Mouse (Mus musculus) lung, embryonic 14.5 days (tissue): Measurements from ENCODE around the gene Heatr1. TPM values are rescaled to one million over a fixed set of nuclear protein-coding genes. Genes with fewer than 3 reads are reported as not detected.

Experiments
- ATAC-seq: fragments of 200-750 bp; cut with Nextera tagmentation; 2 replicates; pipeline ENCODE4 v1.8.0; 2017; ENCODE audit warnings: mild to moderate bottlenecking, moderate TSS enrichment, moderate library complexity; ENCODE audit not compliant: insufficient read depth
- DNase-seq: peaks from one replicate; pipeline ENCODE4 v3.0.0-alpha.2; 2015
- H3K27ac ChIP-seq: fragments of 300-500 bp; sonication (generic); 2 replicates; pipeline ENCODE4 v1.5.1; 2014; ENCODE audit warnings: low read depth, mild to moderate bottlenecking, moderate library complexity
- H3K27me3 ChIP-seq: fragments of 300-500 bp; sonication (generic); 2 replicates; pipeline ENCODE4 v1.6.1; 2014; ENCODE audit warnings: low read length, control low read depth; ENCODE audit not compliant: insufficient read depth
- H3K36me3 ChIP-seq: fragments of 300-500 bp; sonication (generic); 2 replicates; pipeline ENCODE4 v1.6.1; 2014; ENCODE audit warnings: control low read depth; ENCODE audit not compliant: insufficient read depth
- H3K4me1 ChIP-seq: fragments of 300-500 bp; sonication (generic); 2 replicates; pipeline ENCODE4 v1.6.1; 2014; ENCODE audit warnings: antibody characterized with exemption, control low read depth; ENCODE audit not compliant: insufficient read depth
- H3K4me2 ChIP-seq: fragments of 300-500 bp; sonication (generic); 2 replicates; pipeline ENCODE4 v1.6.1; 2014; ENCODE audit warnings: mild to moderate bottlenecking
- H3K4me3 ChIP-seq: fragments of 300-500 bp; sonication (generic); 2 replicates; pipeline ENCODE4 v1.5.1; 2014; ENCODE audit warnings: low read depth, low read length
- H3K9ac ChIP-seq: fragments of 300-500 bp; sonication (generic); 2 replicates; pipeline ENCODE4 v1.6.1; 2014
- H3K9me3 ChIP-seq: fragments of 300-500 bp; sonication (generic); 2 replicates; pipeline ENCODE4 v1.6.1; 2016; ENCODE audit warnings: low read depth, low read length, control low read depth
- CTCF ChIP-seq: IDR thresholded peaks from 2 replicates; pipeline ENCODE4 v1.5.1; 2016; ENCODE audit warnings: antibody characterized with exemption, low read depth
- WGBS: fragments of 180-500 bp; shearing (Covaris S2); extraction: QIAGEN DNeasy Blood & Tissue Kit; methylation state at CpG from one replicate; pipeline ENCODE4 v1.1.7; 2014; 5-methylcytosine and 5-hydroxymethylcytosine counted together
- polyA plus RNA-seq: library from polyadenylated mRNA; unstranded; fragments of >200 nt; fragmentation: Nextera tagmentation; extraction: Ambion mirVana; gene quantifications from 2 replicates; pipeline ENCODE4 v1.2.1, GENCODE M21; 2014

The Heatr1 gene
- polyA plus RNA-seq = 31.3 and 36.2 TPM in 2 replicates

- under 1% methylated on average over 43 of the region's 43 CpGs for WGBS
- Histone ChIP-seq H3K4me2 (peak within 1 kb of the TSS; percentile 93), H3K9me3 (no peaks in the 10 kb centered on the region), H3K4me3 (peak within 1 kb of the TSS; percentile 93), H3K36me3 (peaks cover 16% of the 10 kb centered on the region; the same call in 1 of the 2 replicates), H3K27ac (peak within 1 kb of the TSS; percentile 36; the same call in 1 of the 2 replicates), H3K27me3 (0 out of 2 replicates have a peak, but pooled peaks cover 3% of the 10 kb centered on the region), H3K9ac (peak within 1 kb of the TSS; percentile 63), H3K4me1 (0 out of 2 replicates have a peak, but pooled peaks cover 5% of the 10 kb centered on the region)
- no peak for TF ChIP-seq CTCF
- peak; percentile 99 for DNase-seq
- ATAC-seq = peak; percentile 95
Measured at GRCm38 (mm10) chr13:12394609-12395505, at the start of gene Heatr1. Gene Heatr1, plus strand, starts transcription at chr13:12395027.

- Histone ChIP-seq H3K9me3 (no peaks in the 10 kb centered on the region), H3K4me3 (no peak overlapping the region), H3K4me2 (no peak overlapping the region), H3K27me3 (no peaks in the 10 kb centered on the region), H3K4me1 (no peaks in the 10 kb centered on the region), H3K27ac (no peak overlapping the region), H3K36me3 (no peaks in the 10 kb centered on the region), H3K9ac (no peak overlapping the region)
- WGBS = 81% methylated on average over 3 of the region's 3 CpGs
- ATAC-seq (no peak), DNase-seq (no peak)
- no peak for TF ChIP-seq CTCF
Measured at GRCm38 (mm10) chr13:12346837-12347236, 48.0 kb upstream of the Heatr1 start.

- Histone ChIP-seq H3K4me3 (no peak overlapping the region), H3K27me3 (no peaks in the 10 kb centered on the region), H3K9me3 (no peaks in the 10 kb centered on the region), H3K9ac (no peak overlapping the region), H3K27ac (no peak overlapping the region), H3K4me1 (no peaks in the 10 kb centered on the region), H3K36me3 (no peaks in the 10 kb centered on the region), H3K4me2 (no peak overlapping the region)
- TF ChIP-seq CTCF = no peak
- no peak for DNase-seq
- WGBS = 66% methylated on average over 13 of the region's 13 CpGs
- ATAC-seq = no peak
Measured at GRCm38 (mm10) chr13:12349197-12349824, 45.5 kb upstream of the Heatr1 start.

GRCm38 (mm10) chr13:12356184-12356583 is 38.6 kb upstream of the Heatr1 start:
- no peak for ATAC-seq

GRCm38 (mm10) chr13:12357554-12357953 is 37.3 kb upstream of the Heatr1 start:
- Histone ChIP-seq H3K9ac (no peak overlapping the region), H3K4me2 (no peak overlapping the region), H3K36me3 (no peaks in the 10 kb centered on the region), H3K4me1 (no peaks in the 10 kb centered on the region), H3K9me3 (no peaks in the 10 kb centered on the region), H3K27me3 (no peaks in the 10 kb centered on the region), H3K27ac (no peak overlapping the region), H3K4me3 (no peak overlapping the region)
- no peak for TF ChIP-seq CTCF
- 81% methylated on average over 5 of the region's 5 CpGs for WGBS
- DNase-seq (no peak), ATAC-seq (no peak)

More at GRCm38 (mm10) chr13:12356184-12356583, 38.6 kb upstream of the Heatr1 start:
- no peak overlapping the region for H3K4me3 ChIP-seq
- no peak for TF ChIP-seq CTCF
- no peak overlapping the region for H3K9ac ChIP-seq
- no peak overlapping the region for H3K4me2 ChIP-seq
- no peak overlapping the region for H3K27ac ChIP-seq
- no peaks in the 10 kb centered on the region for H3K4me1 ChIP-seq
- no peaks in the 10 kb centered on the region for H3K36me3 ChIP-seq
- no peak for DNase-seq
- 57% methylated on average over 4 of the region's 4 CpGs for WGBS
- no peaks in the 10 kb centered on the region for H3K9me3 ChIP-seq
- H3K27me3 ChIP-seq = no peaks in the 10 kb centered on the region

GRCm38 (mm10) chr13:12361486-12361885 is 33.3 kb upstream of the Heatr1 start:
- 71% methylated on average over 4 of the region's 4 CpGs for WGBS
- DNase-seq (no peak), ATAC-seq (no peak)
- Histone ChIP-seq H3K9ac (no peak overlapping the region), H3K4me3 (no peak overlapping the region), H3K9me3 (no peaks in the 10 kb centered on the region), H3K4me2 (no peak overlapping the region), H3K27ac (no peak overlapping the region), H3K36me3 (no peaks in the 10 kb centered on the region), H3K4me1 (no peaks in the 10 kb centered on the region), H3K27me3 (no peaks in the 10 kb centered on the region)
- no peak for TF ChIP-seq CTCF

GRCm38 (mm10) chr13:12369041-12369621 is 25.7 kb upstream of the Heatr1 start:
- H3K9ac ChIP-seq = no peak overlapping the region

More at GRCm38 (mm10) chr13:12369041-12369621, 25.7 kb upstream of the Heatr1 start:
- TF ChIP-seq CTCF = no peak
- DNase-seq (peak; percentile 3), ATAC-seq (no peak)
- H3K4me2 ChIP-seq = no peak overlapping the region
- H3K4me3 ChIP-seq = no peak overlapping the region
- no peaks in the 10 kb centered on the region for H3K27me3 ChIP-seq
- no peaks in the 10 kb centered on the region for H3K9me3 ChIP-seq
- H3K27ac ChIP-seq = no peak overlapping the region
- no peaks in the 10 kb centered on the region for H3K4me1 ChIP-seq
- WGBS = 39% methylated on average over 8 of the region's 8 CpGs
- no peaks in the 10 kb centered on the region for H3K36me3 ChIP-seq
